Mouse (Mus musculus) bone marrow, adult 2 months (tissue): ENCODE results near the gene Map4k4.

Experiments used
- CTCF ChIP-seq: fragments of 200-500 bp; IDR thresholded peaks from 2 replicates; pipeline ENCODE4 v1.5.1; 2011; ENCODE audit warnings: low read length, control low read depth; ENCODE audit not compliant: control insufficient read depth, insufficient read depth
- POLR2A ChIP-seq: fragments of 200-500 bp; IDR thresholded peaks from 2 replicates; pipeline ENCODE4 v1.6.1; 2011; ENCODE audit warnings: low read depth, mild to moderate bottlenecking, control low read depth, low read length, borderline replicate concordance; ENCODE audit not compliant: control insufficient read depth

- TF ChIP-seq CTCF (no peak), POLR2A (no peak)
Measured at GRCm38 (mm10) chr1:40058013-40058412, 157.3 kb downstream of the Map4k4 start.
